Mouse (Mus musculus) midbrain, embryonic 13.5 days (tissue): ENCODE data around the gene Armh3. TPM values are rescaled to one million over a fixed set of nuclear protein-coding genes. Genes with fewer than 3 reads are reported as not detected.

Experiments used
- ATAC-seq: fragments of 200-750 bp; cut with Nextera tagmentation; 2 replicates; pipeline ENCODE4 v1.8.0; 2017; ENCODE audit warnings: mild to moderate bottlenecking, moderate TSS enrichment, moderate library complexity
- H3K27ac ChIP-seq: fragments of 300-500 bp; sonication (generic); 2 replicates; pipeline ENCODE4 v1.5.1; 2015; ENCODE audit warnings: inconsistent platforms, mild to moderate bottlenecking, moderate library complexity
- H3K27me3 ChIP-seq: fragments of 300-500 bp; sonication (generic); 2 replicates; pipeline ENCODE4 v1.6.1; 2015; ENCODE audit warnings: mild to moderate bottlenecking, inconsistent platforms
- H3K36me3 ChIP-seq: fragments of 300-500 bp; sonication (generic); 2 replicates; pipeline ENCODE4 v1.6.1; 2015; ENCODE audit warnings: mild to moderate bottlenecking, inconsistent platforms
- H3K4me1 ChIP-seq: fragments of 300-500 bp; sonication (generic); replicated peaks from 2 replicates; pipeline ENCODE4 v1.6.1; 2015; ENCODE audit warnings: inconsistent platforms
- H3K4me2 ChIP-seq: fragments of 300-500 bp; sonication (generic); replicated peaks from 2 replicates; pipeline ENCODE4 v1.6.1; 2015; ENCODE audit warnings: moderate library complexity, mild to moderate bottlenecking, inconsistent platforms
- H3K4me3 ChIP-seq: fragments of 300-500 bp; sonication (generic); replicated peaks from 2 replicates; pipeline ENCODE4 v1.5.1; 2015; ENCODE audit warnings: mild to moderate bottlenecking, inconsistent platforms
- H3K9ac ChIP-seq: fragments of 300-500 bp; sonication (generic); replicated peaks from 2 replicates; pipeline ENCODE4 v1.6.1; 2015; ENCODE audit warnings: mild to moderate bottlenecking, inconsistent platforms
- H3K9me3 ChIP-seq: fragments of 300-500 bp; sonication (generic); 2 replicates; pipeline ENCODE4 v1.6.1; 2016; ENCODE audit warnings: mild to moderate bottlenecking, inconsistent platforms
- WGBS: fragments of 180-500 bp; shearing (Covaris S2); methylation state at CpG from one replicate; pipeline ENCODE4 v1.1.7; 2015; 5-methylcytosine and 5-hydroxymethylcytosine counted together
- polyA plus RNA-seq: library from polyadenylated mRNA; unstranded; fragments of >200 nt; fragmentation: Nextera tagmentation; extraction: Ambion mirVana; gene quantifications from 2 replicates; pipeline ENCODE4 v1.2.1, GENCODE M21; 2015

The Armh3 gene
- polyA plus RNA-seq, 1 experiment from 2014 or later: 22.1 TPM

GRCm38 (mm10) chr19:46040149-46040902 is 42.0 kb upstream of the Armh3 start:
- Histone ChIP-seq H3K9ac (peak overlapping the region; percentile 98), H3K27ac (peak overlapping the region; percentile 98), H3K4me1 (peaks cover 78% of the 10 kb centered on the region), H3K4me3 (peak overlapping the region; percentile 97), H3K27me3 (no peaks in the 10 kb centered on the region), H3K4me2 (peak overlapping the region; percentile 100), H3K9me3 (no peaks in the 10 kb centered on the region), H3K36me3 (peaks cover 15% of the 10 kb centered on the region)
- no peak for ATAC-seq
- 32% methylated on average over 14 of the region's 14 CpGs for WGBS

DNA sequence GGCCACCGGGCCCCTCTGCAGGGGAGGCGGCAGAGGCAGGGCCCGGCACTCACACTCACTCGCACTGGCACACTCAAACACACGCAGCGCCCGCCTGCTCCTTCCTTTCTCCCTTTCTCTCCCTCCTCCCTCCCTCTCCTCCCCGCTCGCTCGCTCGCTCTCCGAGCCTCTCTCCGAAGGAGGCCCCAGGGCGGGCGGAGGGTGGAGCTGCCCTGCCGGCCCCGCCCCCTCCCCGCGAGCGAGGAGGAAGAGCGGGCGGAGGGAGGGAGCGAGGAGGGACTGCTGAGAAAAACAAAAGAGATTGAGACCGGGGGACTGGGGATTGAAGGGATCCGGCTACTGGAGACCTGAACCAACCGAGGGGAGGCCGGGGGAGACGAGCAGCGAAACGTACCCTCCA is 41.2 kb upstream of the Armh3 start:
- Histone ChIP-seq H3K36me3 (peaks cover 23% of the 10 kb centered on the region), H3K4me2 (peak overlapping the region; percentile 100), H3K4me1 (peaks cover 78% of the 10 kb centered on the region), H3K27me3 (no peaks in the 10 kb centered on the region), H3K9me3 (no peaks in the 10 kb centered on the region), H3K4me3 (peak overlapping the region; percentile 97), H3K9ac (peak overlapping the region; percentile 98), H3K27ac (peak overlapping the region; percentile 98)
- under 1% methylated on average over 26 of the region's 30 CpGs for WGBS
- peak; percentile 75 for ATAC-seq

GRCm38 (mm10) chr19:46038851-46039260 is 40.6 kb upstream of the Armh3 start:
- 1% methylated on average over 16 of the region's 17 CpGs for WGBS
- peak overlapping the region; percentile 98 for H3K27ac ChIP-seq
- peaks cover 29% of the 10 kb centered on the region for H3K36me3 ChIP-seq
- no peaks in the 10 kb centered on the region for H3K27me3 ChIP-seq
- H3K4me3 ChIP-seq: peak overlapping the region; percentile 97
- peak; percentile 22 for ATAC-seq
- H3K4me2 ChIP-seq: peak overlapping the region; percentile 100
- H3K9me3 ChIP-seq: no peaks in the 10 kb centered on the region
- peak overlapping the region; percentile 98 for H3K9ac ChIP-seq
- peaks cover 74% of the 10 kb centered on the region for H3K4me1 ChIP-seq

DNA sequence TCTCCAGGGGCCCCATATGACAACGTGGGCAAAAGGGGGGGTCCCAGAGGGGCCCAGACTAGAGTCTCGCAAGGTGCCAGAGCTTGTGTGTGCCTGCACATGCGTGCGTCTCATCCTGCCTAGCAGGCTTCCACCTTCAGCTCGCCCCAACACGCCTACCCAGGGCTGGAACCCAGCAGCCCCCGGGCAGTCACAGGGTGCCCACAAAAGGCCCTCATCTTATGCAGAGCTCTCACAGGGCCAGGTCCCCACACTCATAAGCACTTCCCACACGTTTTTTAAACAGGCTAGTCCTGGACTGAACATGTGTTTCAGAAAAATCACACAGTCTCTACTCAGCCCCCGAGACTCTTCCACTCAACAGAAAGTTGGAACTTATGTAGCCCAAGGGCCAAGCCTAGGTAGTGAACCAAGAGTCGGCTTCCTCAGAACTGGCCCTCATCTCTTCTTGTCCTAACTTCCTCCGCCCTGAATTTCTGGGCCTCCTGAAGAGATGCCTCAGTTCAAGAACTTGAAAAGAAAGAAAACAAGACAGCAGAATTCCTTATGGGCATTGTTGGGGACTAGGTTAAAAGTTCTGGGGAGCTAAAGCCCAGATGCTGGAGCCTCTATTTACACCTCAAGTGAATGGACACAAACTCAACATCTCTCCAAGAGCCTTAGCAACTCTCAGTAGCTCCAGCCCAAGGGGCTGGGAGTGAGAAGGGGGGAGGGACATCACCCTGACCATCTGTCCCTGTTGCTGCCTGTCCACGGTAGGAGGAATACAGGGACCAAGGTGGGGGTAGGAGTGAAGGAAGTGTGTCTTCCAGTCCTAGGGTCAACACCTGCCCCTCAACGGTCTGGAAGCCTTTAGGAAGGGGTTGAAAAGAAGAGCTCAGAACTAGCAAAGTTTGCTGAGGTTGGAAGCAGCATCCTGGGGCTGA is 39.9 kb upstream of the Armh3 start:
- H3K4me1 ChIP-seq: peaks cover 67% of the 10 kb centered on the region
- peak overlapping the region; percentile 98 for H3K9ac ChIP-seq
- peak overlapping the region; percentile 98 for H3K27ac ChIP-seq
- ATAC-seq: no peak
- peak overlapping the region; percentile 97 for H3K4me3 ChIP-seq
- peaks cover 36% of the 10 kb centered on the region for H3K36me3 ChIP-seq
- H3K4me2 ChIP-seq: peak overlapping the region; percentile 100
- no peaks in the 10 kb centered on the region for H3K27me3 ChIP-seq
- no peaks in the 10 kb centered on the region for H3K9me3 ChIP-seq
- WGBS: 8% methylated on average over 13 of the region's 13 CpGs

DNA sequence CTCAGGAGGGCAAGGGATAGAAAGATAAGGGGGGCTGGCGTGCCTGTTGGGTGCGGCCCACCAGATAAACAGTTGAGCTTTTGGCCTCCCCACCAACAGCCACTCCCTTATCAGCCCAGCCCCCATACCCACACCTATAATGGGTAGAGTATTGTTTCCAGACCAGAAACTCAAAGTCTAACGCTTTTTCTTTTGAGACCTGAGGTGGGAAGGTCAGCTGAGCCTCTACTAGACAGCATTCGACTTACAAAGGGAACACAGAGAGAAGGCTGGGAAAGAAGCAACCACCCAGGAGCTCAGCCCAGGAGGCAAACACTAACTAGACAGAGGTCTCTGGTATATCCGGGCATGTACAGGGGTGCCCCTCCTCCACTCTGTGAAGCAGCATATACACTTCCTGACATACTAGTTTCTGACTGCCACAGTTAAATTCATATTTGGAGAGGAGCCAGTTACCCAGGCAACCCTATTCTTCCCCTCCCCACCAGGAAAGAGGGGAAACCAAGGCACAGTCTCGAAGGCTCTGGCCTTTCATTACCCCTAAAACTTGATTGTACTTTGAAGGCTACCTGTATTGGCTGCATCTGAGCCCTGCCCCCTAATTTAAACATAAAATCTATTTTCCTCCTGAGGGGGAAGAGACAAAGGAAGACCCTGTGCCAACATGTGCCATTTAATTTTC is 39.1 kb upstream of the Armh3 start:
- peak overlapping the region; percentile 97 for H3K4me3 ChIP-seq
- no peaks in the 10 kb centered on the region for H3K27me3 ChIP-seq
- H3K4me1 ChIP-seq: peaks cover 59% of the 10 kb centered on the region
- H3K36me3 ChIP-seq: peaks cover 44% of the 10 kb centered on the region
- H3K27ac ChIP-seq: peak overlapping the region; percentile 98
- no peaks in the 10 kb centered on the region for H3K9me3 ChIP-seq
- H3K4me2 ChIP-seq: peak overlapping the region; percentile 100
- peak overlapping the region; percentile 98 for H3K9ac ChIP-seq
- WGBS: 13% methylated on average over 6 of the region's 6 CpGs
- ATAC-seq: no peak

GRCm38 (mm10) chr19:46036477-46037242 is 38.4 kb upstream of the Armh3 start:
- H3K4me1 ChIP-seq: peaks cover 56% of the 10 kb centered on the region

DNA sequence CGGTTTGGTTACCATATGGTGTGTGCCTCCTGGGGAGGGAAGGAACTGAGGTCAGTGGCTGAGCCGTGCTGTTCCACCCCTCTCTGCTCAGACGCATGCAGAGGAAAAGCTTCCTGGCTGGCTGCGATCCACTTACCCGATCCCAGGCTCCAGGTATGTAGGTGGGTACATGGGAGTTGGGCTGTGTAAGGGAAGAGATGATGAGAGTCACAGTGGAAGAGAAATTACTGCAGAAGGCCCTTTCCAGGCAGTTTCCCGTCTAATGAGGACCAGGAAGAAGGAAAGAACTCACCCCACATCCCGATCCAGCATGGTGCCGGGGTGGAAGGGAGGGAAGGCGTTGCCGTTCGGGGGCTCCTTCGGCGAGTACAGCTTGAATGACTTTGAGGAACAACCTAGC is 37.7 kb upstream of the Armh3 start:
- WGBS: 93% methylated on average over 13 of the region's 13 CpGs
- H3K36me3 ChIP-seq: peaks cover 57% of the 10 kb centered on the region

More at GRCm38 (mm10) chr19:46036477-46037242, 38.4 kb upstream of the Armh3 start:
- Histone ChIP-seq H3K4me3 (peak overlapping the region; percentile 97), H3K36me3 (peaks cover 51% of the 10 kb centered on the region), H3K27me3 (no peaks in the 10 kb centered on the region), H3K9ac (peak overlapping the region; percentile 98), H3K4me2 (peak overlapping the region; percentile 100), H3K9me3 (no peaks in the 10 kb centered on the region), H3K27ac (peak overlapping the region; percentile 98; the same call in 1 of the 2 replicates)
- 70% methylated on average over 13 of the region's 13 CpGs for whole genome bisulfite sequencing
- ATAC-seq: no peak

DNA sequence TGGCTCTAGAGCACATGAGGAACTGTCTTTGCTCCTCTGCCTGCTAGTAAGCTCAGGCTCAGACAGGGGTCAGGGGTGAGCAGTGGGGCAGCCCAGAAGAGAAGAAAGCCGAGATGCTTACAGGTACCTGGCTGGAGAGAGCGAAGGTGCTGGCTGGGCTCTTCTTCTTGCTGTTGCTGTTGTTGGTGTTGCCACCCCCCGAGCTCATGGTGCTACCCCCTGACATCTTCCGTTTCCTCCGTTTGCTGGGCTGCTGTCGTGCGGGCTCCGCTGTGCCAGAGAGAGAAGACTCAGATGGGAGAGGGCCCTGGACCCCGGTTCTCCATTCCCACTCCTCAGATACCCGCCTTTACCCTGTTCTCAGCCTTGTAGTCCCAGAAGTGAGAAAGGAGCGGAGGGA is 35.6 kb upstream of the Armh3 start:
- WGBS: 95% methylated on average over 11 of the region's 11 CpGs
- H3K36me3 ChIP-seq: peaks cover 66% of the 10 kb centered on the region

More for the DNA sequence above, 37.7 kb upstream of the Armh3 start:
- peak overlapping the region; percentile 97 for H3K4me3 ChIP-seq
- peak overlapping the region; percentile 100 for H3K4me2 ChIP-seq
- H3K27me3 ChIP-seq: no peaks in the 10 kb centered on the region
- H3K9me3 ChIP-seq: no peaks in the 10 kb centered on the region
- no peak overlapping the region for H3K27ac ChIP-seq
- H3K4me1 ChIP-seq: peaks cover 50% of the 10 kb centered on the region
- H3K9ac ChIP-seq: no peak overlapping the region
- ATAC-seq: no peak

DNA sequence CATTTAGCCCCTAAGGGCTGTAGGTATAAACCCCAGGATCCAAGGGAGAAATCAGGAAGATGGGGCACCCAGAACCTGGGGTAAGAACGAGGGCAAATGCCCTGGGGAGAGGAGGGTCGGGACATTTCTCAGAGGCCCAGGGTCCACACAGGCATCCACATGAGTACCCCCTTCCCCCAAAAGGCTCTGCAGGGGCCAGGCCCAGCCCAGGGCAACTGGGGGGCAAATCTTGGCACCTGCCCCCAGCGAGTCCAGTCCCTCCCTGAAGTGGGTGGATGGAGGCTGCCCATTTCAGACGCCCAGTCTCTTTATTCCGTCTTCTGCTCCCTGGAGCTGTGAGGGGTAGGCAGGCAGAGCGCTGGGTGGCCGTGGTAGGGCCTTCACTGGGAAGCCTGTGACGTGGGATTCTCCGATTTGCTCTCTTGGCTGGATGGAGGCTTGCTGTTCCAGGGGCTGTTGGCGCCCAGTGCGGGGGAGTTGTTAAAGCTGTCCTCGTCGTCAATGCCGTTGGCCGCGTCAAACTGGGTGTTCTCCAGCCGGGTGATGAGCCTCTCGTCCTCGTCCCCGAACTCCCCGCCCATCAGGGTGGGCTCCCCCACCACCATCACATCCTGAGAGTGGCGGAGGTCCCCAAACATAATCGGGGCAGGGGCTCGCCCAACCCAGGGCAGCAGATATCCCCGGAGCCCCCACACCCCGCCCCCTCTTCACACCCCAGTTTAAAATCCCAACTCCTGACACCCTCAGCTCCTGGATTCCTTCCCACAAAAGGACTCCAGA is 34.6 kb upstream of the Armh3 start:
- Histone ChIP-seq H3K27ac (peak overlapping the region; percentile 25), H3K27me3 (no peaks in the 10 kb centered on the region), H3K9me3 (no peaks in the 10 kb centered on the region), H3K36me3 (peaks cover 66% of the 10 kb centered on the region), H3K9ac (peak overlapping the region; percentile 36; the same call in 1 of the 2 replicates), H3K4me2 (no peak overlapping the region), H3K4me1 (peaks cover 30% of the 10 kb centered on the region), H3K4me3 (no peak overlapping the region)
- ATAC-seq: no peak
- WGBS: 86% methylated on average over 26 of the region's 26 CpGs

More for the DNA sequence above, 35.6 kb upstream of the Armh3 start:
- Histone ChIP-seq H3K27ac (0 out of 2 replicates have a peak overlapping the region, but pooled peaks have one; percentile 5), H3K4me1 (peaks cover 36% of the 10 kb centered on the region), H3K4me3 (no peak overlapping the region), H3K27me3 (no peaks in the 10 kb centered on the region), H3K4me2 (no peak overlapping the region), H3K9me3 (no peaks in the 10 kb centered on the region), H3K9ac (no peak overlapping the region)
- no peak for ATAC-seq

DNA sequence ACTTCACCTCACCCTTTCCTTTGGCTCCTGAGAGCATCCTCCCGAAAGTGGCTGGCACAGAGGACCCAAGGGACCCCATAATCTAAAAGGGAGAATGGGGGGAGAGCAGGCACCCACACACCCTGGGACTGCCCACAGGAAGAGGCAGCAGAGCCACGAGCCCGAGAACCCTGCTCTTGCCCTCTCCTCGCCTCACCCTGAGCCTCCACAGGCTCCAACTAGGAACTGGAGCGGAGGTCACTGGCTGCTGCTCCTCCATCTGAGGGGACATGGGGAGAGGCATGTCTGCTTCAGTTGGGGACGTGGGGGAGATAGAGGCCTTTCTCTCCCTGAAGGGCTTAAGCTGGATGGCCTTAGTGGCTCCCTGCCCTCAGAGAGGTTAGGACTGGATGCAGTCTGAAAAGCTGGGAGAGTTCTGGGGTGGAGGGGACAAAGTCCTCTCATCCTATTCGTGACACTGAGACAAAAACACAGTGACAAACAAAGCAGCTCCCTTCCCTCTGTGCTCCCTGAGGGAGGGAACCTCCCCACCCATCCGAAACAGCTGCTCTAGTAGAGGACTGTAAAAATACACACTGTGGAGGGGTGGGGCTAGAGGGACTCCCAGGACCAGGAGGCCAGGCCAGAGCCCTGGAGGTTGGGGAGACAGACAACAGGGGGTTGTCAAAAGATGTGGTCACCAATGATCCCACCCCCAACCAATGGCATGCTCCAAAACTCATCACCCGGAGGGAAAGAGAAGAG is 33.6 kb upstream of the Armh3 start:
- Histone ChIP-seq H3K4me1 (peaks cover 19% of the 10 kb centered on the region), H3K4me2 (no peak overlapping the region), H3K4me3 (no peak overlapping the region), H3K36me3 (peaks cover 66% of the 10 kb centered on the region), H3K27ac (peak overlapping the region; percentile 65), H3K9me3 (no peaks in the 10 kb centered on the region), H3K9ac (no peak overlapping the region), H3K27me3 (no peaks in the 10 kb centered on the region)
- WGBS: 68% methylated on average over 9 of the region's 9 CpGs
- 0 out of 2 replicates have a peak, but pooled peaks have one; percentile 45 for ATAC-seq
